Mouse (Mus musculus): ENCODE data around the gene Jag1. TPM values are rescaled to one million over a fixed set of nuclear protein-coding genes. Genes with fewer than 3 reads are reported as not detected.

Jag1 gene
- total and polyA plus RNA-seq, 3 experiments = 0.42 TPM; not detected in 2

- no peaks in the 10 kb centered on the region for H3K4me1 ChIP-seq (ENCODE audit: control insufficient read depth in 1 of 2, insufficient read depth in 2 of 2, low read length in 2 of 2)
- H3K27me3 ChIP-seq (ENCODE audit: control insufficient read depth in 1 of 2, insufficient read depth in 2 of 2, low read length in 2 of 2) = no peaks in the 10 kb centered on the region
- no peak overlapping the region for H3K9ac ChIP-seq (ENCODE audit: control insufficient read depth, low read depth, low read length, poor library complexity, severe bottlenecking)
- no peak overlapping the region for H3K27ac ChIP-seq (ENCODE audit: control insufficient read depth, low read depth, low read length)
- H3K4me3 ChIP-seq (ENCODE audit: control insufficient read depth in 1 of 2, insufficient read depth in 1 of 2, low read depth in 2 of 2, low read length in 2 of 2) = no peak overlapping the region
- H3K79me2 ChIP-seq (ENCODE audit: control insufficient read depth, insufficient read depth, low read length, poor library complexity) = no peaks in the 10 kb centered on the region
- no peaks in the 10 kb centered on the region for H3K36me3 ChIP-seq (ENCODE audit: control insufficient read depth in 1 of 2, insufficient read depth in 2 of 2, low read length in 2 of 2)
- no peak for DNase-seq (ENCODE audit: low read depth, low spot score)
- no peaks in the 10 kb centered on the region for H3K9me3 ChIP-seq (replicated peaks; ENCODE audit: insufficient read depth, low read length)
- TF ChIP-seq MAX (IDR thresholded peaks at IDR 0.05; ENCODE audit: low read length) (no peak), GATA1 (IDR thresholded peaks at IDR 0.05; ENCODE audit: low read depth, low read length) (no peak), SMC3 (IDR thresholded peaks at IDR 0.05; ENCODE audit: low read depth, low read length) (no peak), RCOR1 (IDR thresholded peaks at IDR 0.05; ENCODE audit: low read depth, low read length) (no peak), MAFK (IDR thresholded peaks at IDR 0.05; ENCODE audit: borderline replicate concordance, low read depth, low read length) (no peak), KAT2A (conservative IDR thresholded peaks at IDR 0.05; ENCODE audit: low read depth, low read length) (no peak), RAD21 (IDR thresholded peaks at IDR 0.05; ENCODE audit: low read depth, low read length) (no peak), ZNF384 (IDR thresholded peaks at IDR 0.05; ENCODE audit: low read depth, low read length) (no peak), HCFC1 (IDR thresholded peaks at IDR 0.05; ENCODE audit: low read depth, low read length) (no peak), MYC (IDR thresholded peaks at IDR 0.05; ENCODE audit: low read depth, low read length) (no peak), TBP (IDR thresholded peaks at IDR 0.05; ENCODE audit: low read depth, low read length) (no peak), CHD2 (IDR thresholded peaks at IDR 0.05; ENCODE audit: low read length) (no peak), E2F4 (IDR thresholded peaks at IDR 0.05; ENCODE audit: borderline replicate concordance, low read depth, low read length) (no peak), ZC3H11A (IDR thresholded peaks at IDR 0.05; ENCODE audit: low read depth, low read length) (no peak), NELFE (IDR thresholded peaks at IDR 0.05; ENCODE audit: low read depth, low read length) (no peak), USF2 (IDR thresholded peaks at IDR 0.05; ENCODE audit: borderline replicate concordance in 1 of 2, insufficient read depth in 1 of 2, low read depth in 1 of 2, low read length in 2 of 2) (no peak), MEF2A (IDR thresholded peaks at IDR 0.05; ENCODE audit: extremely low read depth, insufficient replicate concordance, low read depth, low read length, poor library complexity, severe bottlenecking) (no peak), TAL1 (IDR thresholded peaks at IDR 0.05; ENCODE audit: low read length) (no peak), ZMIZ1 (IDR thresholded peaks at IDR 0.05; ENCODE audit: low read depth, low read length) (no peak), USF1 (IDR thresholded peaks at IDR 0.05; ENCODE audit: low read depth, low read length) (no peak)
Observed at GRCm38 (mm10) chr2:137109321-137110213, 6.9 kb downstream of the Jag1 start.
